Mouse (Mus musculus) stomach, postnatal 0 days (tissue): Measurements from ENCODE around the gene Drd1.

ENCODE experiments used
- CTCF ChIP-seq: IDR thresholded peaks from 2 replicates; pipeline ENCODE4 v1.5.1; 2016; ENCODE audit warnings: antibody characterized with exemption, low read depth, mild to moderate bottlenecking, moderate library complexity
- EP300 ChIP-seq: optimal IDR thresholded peaks from 2 replicates; pipeline ENCODE3; 2016; ENCODE audit warnings: antibody characterized with exemption

GRCm38 (mm10) chr13:54097227-54097626 is 41.7 kb upstream of the Drd1 start:
- TF ChIP-seq CTCF (no peak), EP300 (no peak)
